Mouse (Mus musculus) MEL (cell line): ENCODE measurements at regions not wholly inside any gene's neighbourhood (a gene's known extent, or its start where the extent isn't known, plus 50 kb on each side); places are given as distances from the start of the nearest gene placed in this dataset.

Experiments used
- KAT2A ChIP-seq: conservative IDR thresholded peaks from 2 replicates; pipeline ENCODE4 v1.6.1; 2012; ENCODE audit warnings: low read depth, low read length, improper control_type of control experiment, inconsistent platforms
- TAL1 ChIP-seq: IDR thresholded peaks from 2 replicates; pipeline ENCODE4 v1.6.1; 2012; ENCODE audit warnings: mild to moderate bottlenecking, inconsistent platforms, low read length, moderate library complexity, mixed read lengths

- no peak for TF ChIP-seq TAL1
- TF ChIP-seq KAT2A = no peak
These were observed 211.8 kb downstream of the Fam84b start for GRCm38 (mm10) chr15:60641770-60642169.
